Mouse (Mus musculus) cerebellum, adult 2 months (tissue): ENCODE measurements around the gene Stat4.

Source experiments
- CTCF ChIP-seq: fragments of 200-500 bp; IDR thresholded peaks from 2 replicates; pipeline ENCODE4 v1.5.1; 2011; ENCODE audit warnings: low read depth, mild to moderate bottlenecking, control low read depth, low read length, moderate library complexity, borderline replicate concordance; ENCODE audit not compliant: insufficient read depth
- POLR2A ChIP-seq: fragments of 200-500 bp; IDR thresholded peaks from 2 replicates; pipeline ENCODE4 v1.6.1; 2011; ENCODE audit warnings: low read length, control low read depth, borderline replicate concordance; ENCODE audit not compliant: insufficient read depth

- TF ChIP-seq CTCF (no peak), POLR2A (no peak)
These were observed 64.6 kb downstream of the Stat4 start for GRCm38 (mm10) chr1:52051542-52051941.
